Mouse (Mus musculus): ENCODE results near the gene Selplg.

GRCm38 (mm10) chr5:113874063-113875024, 41.9 kb upstream of the Selplg start:
- TF ChIP-seq POLR2A (IDR thresholded peaks at IDR 0.05; ENCODE audit: borderline replicate concordance, extremely low read depth, low read depth, low read length) (no peak), CTCF (IDR thresholded peaks at IDR 0.05; ENCODE audit: insufficient read depth, low read length) (no peak)

All from lung, adult 2 months (tissue).